Mouse (Mus musculus) neural tube, embryonic 12.5 days (tissue): ENCODE measurements at regions not wholly inside any gene's neighbourhood (a gene's known extent, or its start where the extent isn't known, plus 50 kb on each side); places are given as distances from the start of the nearest gene placed in this dataset.

Experiments used
- ATAC-seq: fragments of 200-750 bp; cut with Nextera tagmentation; 2 replicates; pipeline ENCODE4 v1.8.0; 2017; ENCODE audit warnings: low read depth, mild to moderate bottlenecking, moderate TSS enrichment, moderate library complexity; ENCODE audit not compliant: low FRiP score
- H3K27ac ChIP-seq: fragments of 300-500 bp; sonication (generic); 2 replicates; pipeline ENCODE4 v1.5.1; 2016
- H3K27me3 ChIP-seq: fragments of 300-500 bp; sonication (generic); replicated peaks from 2 replicates; pipeline ENCODE4 v1.6.1; 2016; ENCODE audit warnings: mild to moderate bottlenecking
- H3K36me3 ChIP-seq: fragments of 300-500 bp; sonication (generic); 2 replicates; pipeline ENCODE4 v1.6.1; 2016; ENCODE audit warnings: mild to moderate bottlenecking
- H3K4me1 ChIP-seq: fragments of 300-500 bp; sonication (generic); 2 replicates; pipeline ENCODE4 v1.6.1; 2016
- H3K4me2 ChIP-seq: fragments of 300-500 bp; sonication (generic); replicated peaks from 2 replicates; pipeline ENCODE4 v1.6.1; 2016; ENCODE audit warnings: mild to moderate bottlenecking
- H3K4me3 ChIP-seq: fragments of 300-500 bp; sonication (generic); 2 replicates; pipeline ENCODE4 v1.5.1; 2016
- H3K9ac ChIP-seq: fragments of 300-500 bp; sonication (generic); 2 replicates; pipeline ENCODE4 v1.6.1; 2016; ENCODE audit warnings: mild to moderate bottlenecking
- H3K9me3 ChIP-seq: fragments of 300-500 bp; sonication (generic); 2 replicates; pipeline ENCODE4 v1.6.1; 2016; ENCODE audit warnings: mild to moderate bottlenecking
- WGBS: fragments of 180-500 bp; shearing (Covaris S2); methylation state at CpG from one replicate; pipeline ENCODE4 v1.1.7; 2016; 5-methylcytosine and 5-hydroxymethylcytosine counted together

- 79% methylated on average over 5 of the region's 5 CpGs for WGBS
- Histone ChIP-seq H3K27ac (no peak overlapping the region), H3K4me2 (no peak overlapping the region), H3K4me3 (no peak overlapping the region), H3K36me3 (no peaks in the 10 kb centered on the region), H3K9me3 (peaks cover 9% of the 10 kb centered on the region), H3K9ac (no peak overlapping the region), H3K27me3 (no peaks in the 10 kb centered on the region), H3K4me1 (no peaks in the 10 kb centered on the region)
- ATAC-seq: no peak
Measured at GRCm38 (mm10) chr17:88222379-88222955, 157.4 kb upstream of the Fbxo11 start.

DNA sequence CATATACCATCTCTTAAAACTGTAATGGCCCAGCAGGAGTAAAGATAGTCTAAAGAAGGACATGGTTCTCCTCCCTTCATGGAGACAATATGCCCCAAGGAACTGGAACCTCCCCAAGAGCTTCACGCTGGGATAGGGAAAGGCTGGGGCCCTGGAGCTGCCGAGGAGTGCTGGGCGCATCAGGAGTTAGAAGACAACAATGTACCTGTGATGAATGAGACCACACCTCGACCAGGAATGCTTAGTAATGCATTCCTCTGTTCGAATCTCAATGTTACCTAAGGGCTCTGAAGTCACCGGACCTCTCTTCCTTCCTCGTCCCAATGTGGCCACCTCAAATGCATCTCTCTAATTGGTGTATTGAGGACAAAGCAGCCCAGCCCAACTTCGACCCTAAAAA is 175.4 kb upstream of the Fbxo11 start:
- Histone ChIP-seq H3K9ac (no peak overlapping the region), H3K4me1 (no peaks in the 10 kb centered on the region), H3K27me3 (no peaks in the 10 kb centered on the region), H3K4me3 (no peak overlapping the region), H3K27ac (no peak overlapping the region), H3K9me3 (no peaks in the 10 kb centered on the region), H3K36me3 (no peaks in the 10 kb centered on the region), H3K4me2 (no peak overlapping the region)
- WGBS: 83% methylated on average over 8 of the region's 8 CpGs
- ATAC-seq: no peak

DNA sequence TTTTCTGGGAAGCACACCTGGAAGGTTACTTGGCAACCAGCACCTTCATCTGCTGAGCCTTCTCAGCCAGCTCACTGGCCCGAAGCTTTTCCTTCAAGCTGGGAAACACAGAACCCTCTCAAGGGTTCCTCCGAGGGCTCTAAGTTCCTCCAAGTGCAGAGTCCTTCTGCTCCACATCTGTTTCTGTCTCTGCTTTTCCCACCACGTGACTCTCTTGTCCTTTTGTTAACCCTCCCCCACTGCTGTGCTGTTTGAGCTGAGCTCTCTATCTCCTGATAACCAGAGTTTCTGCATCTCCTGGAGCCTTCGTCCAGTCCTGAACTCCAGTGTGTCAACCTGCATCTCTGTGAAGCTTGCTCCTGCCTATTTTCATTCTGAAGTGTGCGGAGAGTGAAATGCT is 183.5 kb upstream of the Fbxo11 start:
- Histone ChIP-seq H3K9ac (no peak overlapping the region), H3K4me2 (no peak overlapping the region)

DNA sequence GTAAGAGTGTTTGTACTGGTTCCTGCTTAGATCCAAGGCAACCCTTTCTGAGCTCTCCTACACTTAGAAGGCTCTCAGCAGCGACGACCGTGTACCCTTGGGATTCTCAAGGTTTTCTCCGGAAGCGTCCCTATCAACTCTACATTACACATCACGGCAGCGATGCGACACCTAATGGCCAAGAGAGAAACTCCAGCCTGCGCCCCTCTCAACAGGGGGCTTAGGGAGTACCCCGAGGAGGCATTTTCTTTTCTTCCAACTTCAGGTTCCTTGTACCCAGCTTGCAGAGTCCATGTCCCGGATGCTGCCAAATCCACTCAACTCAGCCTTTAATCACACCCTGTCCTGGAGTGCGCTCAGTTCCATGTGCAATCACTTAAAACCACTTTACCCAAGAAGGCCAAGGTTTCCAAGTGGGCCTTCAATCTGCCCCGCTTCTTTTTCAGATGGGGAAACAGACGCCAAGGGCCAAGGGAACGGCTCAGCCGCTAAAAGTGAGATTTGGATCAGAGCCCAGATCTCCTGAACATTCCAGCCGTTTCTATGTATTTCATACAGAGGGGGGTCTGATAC is 186.9 kb upstream of the Fbxo11 start:
- Histone ChIP-seq H3K4me3 (no peak overlapping the region), H3K36me3 (no peaks in the 10 kb centered on the region), H3K9me3 (no peaks in the 10 kb centered on the region), H3K27me3 (no peaks in the 10 kb centered on the region), H3K27ac (no peak overlapping the region), H3K4me1 (0 out of 2 replicates have a peak, but pooled peaks cover 7% of the 10 kb centered on the region), H3K9ac (no peak overlapping the region), H3K4me2 (peak overlapping the region; percentile 44; the same call in 1 of the 2 replicates)
- WGBS: 22% methylated on average over 17 of the region's 17 CpGs
- ATAC-seq: no peak

More for the DNA sequence above, 183.5 kb upstream of the Fbxo11 start:
- no peak overlapping the region for H3K27ac ChIP-seq
- no peak overlapping the region for H3K4me3 ChIP-seq
- H3K9me3 ChIP-seq: no peaks in the 10 kb centered on the region
- H3K4me1 ChIP-seq: no peaks in the 10 kb centered on the region
- WGBS: 77% methylated on average over 5 of the region's 5 CpGs
- no peaks in the 10 kb centered on the region for H3K27me3 ChIP-seq
- ATAC-seq: no peak
- no peaks in the 10 kb centered on the region for H3K36me3 ChIP-seq

DNA sequence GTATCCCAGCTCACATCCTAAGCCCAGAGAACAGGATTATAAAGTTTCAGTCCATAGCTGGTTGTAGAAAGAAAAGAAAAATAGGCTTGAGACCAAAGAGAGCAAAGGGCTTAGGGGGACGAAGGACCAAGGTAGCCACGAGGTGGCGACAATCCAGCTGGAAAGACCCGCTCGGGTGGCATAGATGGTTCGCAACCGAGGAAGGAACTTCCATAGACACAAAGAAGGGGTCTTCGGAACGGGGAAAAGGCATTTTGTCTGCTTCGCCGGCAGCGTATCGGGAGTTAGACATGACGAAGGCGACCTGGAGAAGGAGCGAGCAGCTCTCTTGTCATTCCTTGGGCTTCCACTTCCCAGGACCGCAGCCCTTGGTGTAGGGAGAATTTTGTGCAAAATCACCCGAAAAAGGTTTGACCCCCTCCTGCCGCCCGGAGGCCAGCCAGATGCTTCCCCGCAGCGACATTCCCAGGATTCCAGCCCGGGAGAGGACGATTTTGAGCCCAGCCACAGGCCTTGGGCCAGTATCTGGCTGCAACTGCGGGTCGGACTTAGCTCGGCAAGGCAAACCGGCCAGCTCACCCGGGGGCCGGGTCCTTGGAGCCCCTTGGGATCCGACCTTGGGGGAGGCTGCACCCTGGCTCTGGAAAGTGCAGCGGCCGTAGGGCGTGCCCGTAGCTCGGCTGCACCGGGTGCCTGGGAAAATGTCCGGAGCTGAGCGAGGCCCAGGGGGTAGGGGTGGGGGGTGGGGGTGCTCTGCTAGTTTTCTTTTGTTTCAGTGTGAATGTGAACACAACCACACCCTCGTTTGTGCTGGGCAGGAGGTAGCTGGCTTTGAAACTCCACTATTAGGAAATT is 184.5 kb upstream of the Foxn2 start:
- peaks cover 10% of the 10 kb centered on the region; the same call in 1 of the 2 replicates for H3K4me1 ChIP-seq
- no peaks in the 10 kb centered on the region for H3K9me3 ChIP-seq
- WGBS: 1% methylated on average over 40 of the region's 40 CpGs
- H3K27me3 ChIP-seq: no peaks in the 10 kb centered on the region
- ATAC-seq: peak; percentile 83
- peak overlapping the region; percentile 59 for H3K4me3 ChIP-seq
- peak overlapping the region; percentile 90 for H3K4me2 ChIP-seq
- H3K27ac ChIP-seq: peak overlapping the region; percentile 83
- H3K9ac ChIP-seq: peak overlapping the region; percentile 88
- H3K36me3 ChIP-seq: no peaks in the 10 kb centered on the region

DNA sequence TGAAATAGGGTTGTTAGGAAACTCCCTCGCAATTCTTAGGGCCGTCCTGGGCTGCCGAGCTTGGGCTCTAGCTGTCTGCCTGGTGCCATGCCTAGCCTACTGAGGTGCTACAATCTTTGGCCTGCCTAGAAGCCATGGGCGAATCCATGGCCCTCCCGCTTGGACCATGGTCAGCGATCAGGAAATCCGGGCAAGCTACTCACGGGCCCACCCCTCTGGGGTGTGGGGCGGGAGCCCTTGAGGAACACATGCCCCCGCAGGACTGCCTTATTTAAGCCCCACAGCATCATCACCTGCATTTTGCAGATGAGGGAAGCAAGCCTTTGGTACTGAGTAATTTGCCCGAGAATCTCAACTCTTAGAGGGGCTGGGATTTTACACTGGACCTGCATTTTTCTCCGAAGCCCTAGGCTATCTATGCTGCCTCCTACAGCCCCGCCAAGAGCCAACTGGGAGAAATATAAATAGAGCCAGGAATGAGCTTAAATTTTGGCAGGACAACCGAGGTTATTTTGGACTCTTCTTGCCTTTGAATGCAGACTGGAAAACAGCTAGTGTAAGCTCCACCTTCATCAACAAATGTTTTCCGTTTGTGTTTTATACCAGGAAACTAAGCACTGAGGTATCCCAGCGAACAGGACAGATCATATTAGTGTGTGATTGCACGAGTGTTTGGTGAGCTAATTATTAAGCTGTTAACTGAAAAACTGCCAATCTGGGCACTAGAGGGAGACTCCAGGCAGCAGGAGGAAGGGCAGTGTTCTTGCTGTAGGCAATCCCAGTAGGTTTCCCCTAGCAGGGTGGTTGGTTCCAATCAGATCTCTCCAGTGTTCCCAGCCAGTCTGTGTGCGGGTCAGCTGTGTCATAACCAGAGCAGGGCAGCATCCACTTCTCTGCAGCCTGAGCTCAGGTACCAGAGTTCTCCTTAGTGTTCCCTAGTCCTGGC is 183.6 kb upstream of the Foxn2 start:
- Histone ChIP-seq H3K4me1 (peaks cover 10% of the 10 kb centered on the region; the same call in 1 of the 2 replicates), H3K9me3 (no peaks in the 10 kb centered on the region), H3K9ac (peak overlapping the region; percentile 88), H3K27me3 (no peaks in the 10 kb centered on the region), H3K4me2 (peak overlapping the region; percentile 90), H3K4me3 (peak overlapping the region; percentile 59), H3K27ac (peak overlapping the region; percentile 83), H3K36me3 (no peaks in the 10 kb centered on the region)
- 3% methylated on average over 18 of the region's 18 CpGs for WGBS
- ATAC-seq: peak; percentile 70

DNA sequence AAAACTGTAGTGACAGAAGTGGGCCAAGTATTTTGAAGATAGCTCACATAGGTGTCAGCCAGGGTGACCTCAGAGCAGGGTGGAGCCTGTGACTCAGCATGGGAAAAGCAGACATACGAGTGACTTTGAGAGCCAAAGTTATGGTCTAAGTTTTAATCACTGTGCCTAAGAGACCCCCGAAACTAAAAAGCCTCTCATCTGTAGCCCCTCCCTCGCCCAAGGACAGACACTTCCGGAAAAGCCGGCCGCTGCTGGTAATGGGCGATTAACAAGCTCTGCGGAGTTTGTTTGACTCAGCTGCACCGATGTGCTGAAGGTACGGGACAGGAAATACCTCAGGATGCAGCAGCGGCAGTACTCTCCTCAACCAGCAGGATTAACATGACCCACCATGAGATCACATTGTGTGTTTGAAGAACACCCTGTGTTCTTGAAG is 182.1 kb upstream of the Foxn2 start:
- H3K4me3 ChIP-seq: no peak overlapping the region
- WGBS: 73% methylated on average over 11 of the region's 11 CpGs
- no peak for ATAC-seq
- H3K27me3 ChIP-seq: no peaks in the 10 kb centered on the region
- no peak overlapping the region for H3K4me2 ChIP-seq
- H3K4me1 ChIP-seq: peaks cover 10% of the 10 kb centered on the region; the same call in 1 of the 2 replicates
- H3K36me3 ChIP-seq: no peaks in the 10 kb centered on the region
- H3K9ac ChIP-seq: no peak overlapping the region
- no peaks in the 10 kb centered on the region for H3K9me3 ChIP-seq
- no peak overlapping the region for H3K27ac ChIP-seq

- no peaks in the 10 kb centered on the region for H3K27me3 ChIP-seq
- H3K9me3 ChIP-seq: no peaks in the 10 kb centered on the region
- peaks cover 10% of the 10 kb centered on the region; the same call in 1 of the 2 replicates for H3K4me1 ChIP-seq
- H3K27ac ChIP-seq: no peak overlapping the region
- no peak for ATAC-seq
- 96% methylated on average over 7 of the region's 7 CpGs for WGBS
- H3K4me3 ChIP-seq: no peak overlapping the region
- H3K9ac ChIP-seq: no peak overlapping the region
- H3K4me2 ChIP-seq: no peak overlapping the region
- H3K36me3 ChIP-seq: no peaks in the 10 kb centered on the region
Measured at GRCm38 (mm10) chr17:88260176-88260575, 180.3 kb upstream of the Foxn2 start.

DNA sequence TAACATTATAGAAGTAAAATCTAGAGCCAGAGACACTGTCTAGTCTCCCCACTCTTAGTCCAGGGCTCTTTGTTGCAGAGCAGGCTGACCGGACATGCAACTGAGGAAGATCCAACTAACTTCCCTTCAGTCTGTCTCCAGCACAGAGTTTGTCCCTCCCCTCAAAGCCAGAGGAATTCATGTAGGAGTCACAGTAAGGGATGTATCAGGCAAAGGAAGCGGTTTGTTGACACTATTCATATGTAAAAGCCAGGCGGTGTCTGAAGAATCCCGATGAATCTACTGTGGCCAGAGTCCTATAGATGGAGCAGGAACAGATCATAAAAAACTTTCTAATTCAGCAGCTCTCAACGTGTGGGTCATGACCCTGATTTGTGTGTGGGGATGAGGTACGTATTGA is 179.7 kb upstream of the Foxn2 start:
- Histone ChIP-seq H3K27ac (no peak overlapping the region), H3K9me3 (no peaks in the 10 kb centered on the region), H3K27me3 (no peaks in the 10 kb centered on the region), H3K36me3 (no peaks in the 10 kb centered on the region), H3K4me1 (peaks cover 10% of the 10 kb centered on the region; the same call in 1 of the 2 replicates), H3K4me2 (no peak overlapping the region), H3K9ac (no peak overlapping the region), H3K4me3 (no peak overlapping the region)
- WGBS: 41% methylated on average over 6 of the region's 6 CpGs
- ATAC-seq: no peak

DNA sequence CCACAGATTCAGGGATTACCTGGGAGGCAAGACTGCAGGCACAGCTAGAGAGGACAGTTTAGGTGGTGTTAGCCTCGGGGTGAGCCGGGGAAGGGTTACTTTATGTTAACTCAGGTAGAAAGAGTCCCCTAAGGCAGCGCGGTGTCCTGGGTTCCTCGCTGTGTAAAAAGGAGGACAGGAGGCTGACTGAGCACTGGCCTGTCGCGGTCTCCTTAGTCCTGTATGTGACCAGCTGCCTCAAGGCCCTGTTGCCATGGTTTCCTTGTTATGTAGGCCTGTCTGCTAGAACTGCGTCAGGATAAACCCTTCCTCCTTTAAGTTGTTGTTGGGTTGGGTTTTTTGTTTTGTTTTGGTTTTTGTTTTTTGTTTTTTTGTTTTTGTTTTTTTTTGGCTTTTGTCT is 179.0 kb upstream of the Foxn2 start:
- H3K9me3 ChIP-seq: no peaks in the 10 kb centered on the region
- H3K9ac ChIP-seq: no peak overlapping the region
- H3K4me1 ChIP-seq: peaks cover 9% of the 10 kb centered on the region; the same call in 1 of the 2 replicates
- no peak overlapping the region for H3K27ac ChIP-seq
- H3K27me3 ChIP-seq: no peaks in the 10 kb centered on the region
- H3K36me3 ChIP-seq: no peaks in the 10 kb centered on the region
- H3K4me2 ChIP-seq: no peak overlapping the region
- ATAC-seq: no peak
- 31% methylated on average over 8 of the region's 8 CpGs for WGBS
- no peak overlapping the region for H3K4me3 ChIP-seq

DNA sequence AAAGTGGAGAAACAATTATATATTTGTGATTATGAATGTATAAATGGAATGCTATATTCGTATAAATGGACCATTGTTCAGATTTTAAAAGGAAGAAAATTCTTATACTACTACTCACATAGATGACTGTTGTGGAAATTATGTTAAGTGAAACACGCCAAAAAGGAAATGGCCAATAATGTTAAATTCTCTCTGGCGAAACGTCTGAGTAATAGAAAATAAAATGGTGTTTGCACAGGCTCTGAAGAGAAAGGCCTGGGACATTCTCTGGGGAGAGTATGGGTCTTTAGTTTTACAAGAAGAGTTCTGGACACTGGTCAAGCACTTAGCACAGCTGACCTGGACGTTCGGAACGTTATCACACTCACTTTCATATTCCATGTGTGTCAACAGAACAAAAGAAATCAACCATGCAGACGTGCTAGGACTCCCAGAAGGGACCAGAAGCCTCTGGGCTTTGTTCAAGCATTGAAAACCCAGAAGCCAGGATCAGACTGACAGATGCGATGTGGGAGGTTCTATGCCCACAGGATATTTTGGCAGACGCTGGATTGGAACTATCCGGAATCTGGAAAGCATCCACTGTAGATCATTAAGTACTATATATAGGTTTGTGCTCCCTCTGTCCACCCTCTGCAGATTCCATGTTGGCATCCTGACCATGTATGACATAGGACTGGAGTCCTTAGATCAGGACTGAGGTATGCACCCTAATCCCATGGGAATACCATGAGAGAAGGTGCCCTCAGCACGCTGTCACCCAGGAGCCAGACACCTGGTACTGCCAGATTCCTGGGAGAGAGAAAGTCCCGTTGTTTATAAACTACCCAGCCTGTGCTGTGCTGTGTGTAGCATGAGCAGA is 178.0 kb upstream of the Foxn2 start:
- Histone ChIP-seq H3K36me3 (no peaks in the 10 kb centered on the region), H3K4me2 (no peak overlapping the region), H3K27me3 (no peaks in the 10 kb centered on the region), H3K9ac (no peak overlapping the region), H3K4me1 (no peaks in the 10 kb centered on the region), H3K4me3 (no peak overlapping the region), H3K27ac (no peak overlapping the region), H3K9me3 (peaks cover 3% of the 10 kb centered on the region; the same call in 1 of the 2 replicates)
- no peak for ATAC-seq
- WGBS: 72% methylated on average over 13 of the region's 13 CpGs
